Mouse (Mus musculus) hindbrain, embryonic 10.5 days (tissue): ENCODE data around the gene Parn. TPM values are rescaled to one million over a fixed set of nuclear protein-coding genes. Genes with fewer than 3 reads are reported as not detected.
A peak's percentile ranks its signal among the peaks of the same experiment; 100 is the strongest.
"Not testable (repeated sequence)": the region's sequence is repeated elsewhere in the genome, so short reads cannot be mapped to it uniquely, and the experiment has no call there.

Source experiments
- DNase-seq: peaks from one replicate; pipeline ENCODE4 v3.0.0-alpha.2; 2017; ENCODE audit warnings: low spot score
- H3K27ac ChIP-seq: fragments of 300-500 bp; sonication (generic); 2 replicates; pipeline ENCODE4 v1.5.1; 2016; ENCODE audit warnings: mild to moderate bottlenecking, moderate library complexity
- H3K27me3 ChIP-seq: fragments of 300-500 bp; sonication (generic); 2 replicates; pipeline ENCODE4 v1.6.1; 2016; ENCODE audit warnings: mild to moderate bottlenecking; ENCODE audit not compliant: poor library complexity, insufficient read depth, severe bottlenecking
- H3K36me3 ChIP-seq: fragments of 300-500 bp; sonication (generic); 2 replicates; pipeline ENCODE4 v1.6.1; 2016; ENCODE audit warnings: mild to moderate bottlenecking, moderate library complexity
- H3K4me1 ChIP-seq: fragments of 300-500 bp; sonication (generic); replicated peaks from 2 replicates; pipeline ENCODE4 v1.6.1; 2016; ENCODE audit warnings: mild to moderate bottlenecking
- H3K4me3 ChIP-seq: fragments of 300-500 bp; sonication (generic); 2 replicates; pipeline ENCODE4 v1.5.1; 2016; ENCODE audit warnings: mild to moderate bottlenecking, moderate library complexity
- H3K9me3 ChIP-seq: fragments of 300-500 bp; sonication (generic); 2 replicates; pipeline ENCODE4 v1.6.1; 2016; ENCODE audit warnings: mild to moderate bottlenecking, moderate library complexity
- WGBS: fragments of 180-500 bp; shearing (Covaris S2); methylation state at CpG from one replicate; pipeline ENCODE4 v1.1.7; 2016; 5-methylcytosine and 5-hydroxymethylcytosine counted together
- polyA plus RNA-seq: library from polyadenylated mRNA; unstranded; fragments of >200 nt; fragmentation: Nextera tagmentation; extraction: Ambion mirVana; gene quantifications from 2 replicates; pipeline ENCODE4 v1.2.1, GENCODE M21; 2016

The Parn gene
- 41.2 and 48.3 TPM in 2 replicates for polyA plus RNA-seq

DNA sequence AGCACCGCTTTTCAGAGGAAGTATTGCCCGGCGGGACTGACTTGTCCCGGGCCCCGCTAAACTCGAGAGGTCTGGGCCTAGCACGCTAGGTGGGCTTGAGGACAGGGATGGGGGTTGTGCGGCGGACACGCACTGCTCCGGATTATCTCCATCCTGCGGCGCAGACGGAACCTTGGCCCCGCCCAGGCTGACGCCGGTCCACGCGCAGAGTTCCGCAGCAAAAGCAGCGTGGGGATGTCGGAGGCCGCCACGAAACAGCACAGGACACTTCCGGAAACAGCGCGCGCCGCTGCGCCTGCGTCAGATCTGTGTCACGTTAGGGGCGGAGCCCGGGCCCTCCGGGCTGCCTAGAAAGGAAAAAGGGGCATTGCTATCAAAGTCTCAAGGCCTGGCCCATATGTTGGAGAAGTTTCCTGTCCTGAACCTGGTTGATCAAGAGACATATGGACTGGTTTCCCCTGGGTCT lies at the start of gene Parn:
Gene Parn (minus strand): TSS at position 293 of the 466 bp plus-strand sequence.
- no peaks in the 10 kb centered on the region for H3K27me3 ChIP-seq
- H3K9me3 ChIP-seq, result no peaks in the 10 kb centered on the region
- DNase-seq, result peak; percentile 91
- H3K27ac ChIP-seq, result peak within 1 kb of the TSS; percentile 84
- H3K36me3 ChIP-seq, result peaks cover 30% of the 10 kb centered on the region
- WGBS, result 0% methylated on average over 35 of the region's 35 CpGs
- peaks cover 17% of the 10 kb centered on the region for H3K4me1 ChIP-seq
- peak within 1 kb of the TSS; percentile 69 for H3K4me3 ChIP-seq

DNA sequence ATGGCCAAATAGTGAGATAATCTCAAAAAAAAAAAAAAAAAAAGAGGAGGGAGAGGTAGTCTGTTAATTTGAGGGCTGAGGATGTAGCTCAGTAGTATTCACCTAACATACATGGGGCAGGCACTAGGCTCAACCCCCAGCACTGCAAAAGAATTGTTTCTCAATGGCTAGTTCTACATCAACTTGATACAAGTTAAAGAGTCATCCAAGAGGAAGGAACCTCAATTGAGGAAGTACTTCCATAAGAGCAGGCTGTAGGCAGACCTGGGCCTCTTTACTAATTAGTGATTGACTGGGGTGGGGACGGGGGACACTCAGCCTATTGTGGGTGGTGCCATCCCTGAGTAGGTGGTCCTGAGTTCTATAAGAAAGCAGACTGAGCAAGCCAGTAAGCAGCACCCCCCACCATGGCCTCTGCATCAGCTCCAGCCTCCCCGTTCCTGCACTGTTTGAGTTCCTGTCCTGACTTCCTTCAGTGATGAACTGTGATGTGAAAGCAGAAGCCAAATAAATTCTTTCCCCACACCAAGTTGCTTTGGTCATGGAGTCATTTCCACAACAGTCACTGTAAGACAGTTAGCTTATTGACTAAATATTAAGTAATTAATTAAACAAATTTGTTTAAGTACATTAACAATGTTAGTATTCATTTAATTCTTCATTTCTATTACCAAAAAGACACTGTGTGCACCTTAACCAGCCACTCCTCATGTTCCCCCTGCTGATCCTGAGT lies 49.0 kb upstream of the Parn start:
- no peaks in the 10 kb centered on the region for H3K36me3 ChIP-seq
- no peak overlapping the region for H3K27ac ChIP-seq
- no peak overlapping the region for H3K4me3 ChIP-seq
- no peaks in the 10 kb centered on the region for H3K27me3 ChIP-seq
- 80% methylated on average over 2 of the region's 2 CpGs for WGBS
- H3K9me3 ChIP-seq, result no peaks in the 10 kb centered on the region
- DNase-seq, result no peak
- H3K4me1 ChIP-seq, result no peaks in the 10 kb centered on the region

DNA sequence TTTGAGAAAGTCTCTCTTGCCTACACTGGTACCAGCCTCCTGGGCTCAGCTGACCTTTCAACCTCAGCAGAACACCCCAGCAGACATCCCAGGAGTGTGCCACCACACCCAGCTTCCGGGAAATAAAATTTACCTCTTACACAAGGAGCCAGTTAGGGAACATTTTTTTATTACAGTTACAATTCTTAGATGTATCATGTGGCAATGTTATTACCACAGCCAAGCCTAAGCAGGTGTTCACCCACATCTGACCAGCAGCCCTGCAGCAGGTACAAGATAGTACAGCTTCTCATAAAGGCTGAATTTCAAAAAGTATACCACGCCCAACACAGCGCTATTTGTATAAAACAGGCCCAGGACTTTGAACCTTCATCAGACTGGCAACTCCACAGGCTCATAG lies 46.9 kb upstream of the Parn start:
- no peaks in the 10 kb centered on the region for H3K27me3 ChIP-seq
- no peak overlapping the region for H3K4me3 ChIP-seq
- no peaks in the 10 kb centered on the region for H3K9me3 ChIP-seq
- no peaks in the 10 kb centered on the region for H3K36me3 ChIP-seq
- DNase-seq, result no peak
- H3K4me1 ChIP-seq, result no peaks in the 10 kb centered on the region
- 95% methylated on average over 3 of the region's 3 CpGs for WGBS
- H3K27ac ChIP-seq, result no peak overlapping the region

DNA sequence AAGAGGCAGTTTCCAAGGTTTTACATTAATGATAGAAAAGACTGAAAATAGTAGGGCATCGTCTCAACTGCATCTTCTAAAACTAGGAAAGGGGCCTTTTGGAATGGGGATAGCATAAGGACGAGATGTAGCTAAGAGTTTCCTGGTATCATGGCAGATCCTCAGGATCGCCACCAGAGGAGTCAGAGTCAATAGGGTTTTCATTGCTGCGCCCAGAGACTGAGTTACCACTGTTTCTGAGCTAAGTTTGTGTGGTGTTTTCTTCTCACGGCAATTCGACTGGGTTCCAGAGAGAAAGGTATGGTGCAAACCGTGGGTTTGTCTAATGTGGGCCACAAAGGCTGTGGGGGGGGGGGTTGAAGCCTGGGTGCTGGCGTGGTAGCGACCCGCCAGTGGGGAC lies 36.7 kb upstream of the Parn start:
- Histone ChIP-seq H3K36me3 (peaks cover 59% of the 10 kb centered on the region), H3K27ac (no peak overlapping the region), H3K4me3 (no peak overlapping the region), H3K4me1 (no peaks in the 10 kb centered on the region), H3K9me3 (no peaks in the 10 kb centered on the region), H3K27me3 (no peaks in the 10 kb centered on the region)
- 92% methylated on average over 10 of the region's 10 CpGs for WGBS
- DNase-seq, result no peak

DNA sequence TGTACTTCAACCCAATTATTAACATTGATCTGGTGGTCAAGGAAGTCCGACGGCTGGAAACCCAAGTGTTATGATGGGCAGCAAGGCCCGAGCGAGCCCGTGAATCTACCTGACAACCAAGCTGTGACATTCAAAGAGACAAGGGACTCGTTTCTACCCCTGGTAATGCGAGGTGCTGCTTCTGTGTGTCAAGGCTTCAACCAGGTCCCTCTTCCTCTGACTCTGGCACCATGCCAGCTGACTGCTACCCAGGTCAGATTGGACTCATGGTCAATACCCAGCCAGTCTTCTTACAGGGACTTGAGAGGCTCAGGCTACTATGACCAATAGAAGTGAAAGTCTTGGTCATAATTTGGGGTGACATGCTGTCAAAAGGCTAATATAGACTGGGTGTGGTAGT lies 34.2 kb upstream of the Parn start:
- Histone ChIP-seq H3K9me3 (no peaks in the 10 kb centered on the region), H3K27me3 (no peaks in the 10 kb centered on the region), H3K4me1 (no peaks in the 10 kb centered on the region), H3K36me3 (peaks cover 84% of the 10 kb centered on the region), H3K27ac (no peak overlapping the region), H3K4me3 (no peak overlapping the region)
- 94% methylated on average over 7 of the region's 7 CpGs for WGBS
- DNase-seq, result no peak

DNA sequence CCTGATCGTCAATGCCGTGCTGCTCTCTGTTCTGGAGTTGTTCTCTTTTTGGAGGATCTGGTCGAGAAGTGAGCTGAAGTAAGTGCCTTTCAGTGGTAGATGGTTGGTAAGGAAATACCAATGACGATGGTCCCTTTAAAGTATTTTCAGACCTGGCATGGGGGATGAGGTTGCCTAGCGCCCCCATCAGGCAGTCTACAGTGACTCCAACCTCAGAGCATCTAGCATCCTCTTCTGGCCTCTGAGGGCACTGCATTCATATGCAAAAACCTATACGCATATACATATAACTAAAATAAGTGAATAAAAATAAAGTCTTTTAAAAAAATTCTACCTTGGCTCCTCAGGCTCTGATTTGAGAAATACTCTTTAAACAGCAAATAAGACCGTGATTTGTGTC lies 31.0 kb upstream of the Parn start:
- Histone ChIP-seq H3K36me3 (peaks cover 96% of the 10 kb centered on the region), H3K9me3 (no peaks in the 10 kb centered on the region), H3K4me1 (no peaks in the 10 kb centered on the region), H3K27me3 (no peaks in the 10 kb centered on the region), H3K27ac (no peak overlapping the region), H3K4me3 (no peak overlapping the region)
- DNase-seq, result no peak
- WGBS, result 92% methylated on average over 7 of the region's 7 CpGs

DNA sequence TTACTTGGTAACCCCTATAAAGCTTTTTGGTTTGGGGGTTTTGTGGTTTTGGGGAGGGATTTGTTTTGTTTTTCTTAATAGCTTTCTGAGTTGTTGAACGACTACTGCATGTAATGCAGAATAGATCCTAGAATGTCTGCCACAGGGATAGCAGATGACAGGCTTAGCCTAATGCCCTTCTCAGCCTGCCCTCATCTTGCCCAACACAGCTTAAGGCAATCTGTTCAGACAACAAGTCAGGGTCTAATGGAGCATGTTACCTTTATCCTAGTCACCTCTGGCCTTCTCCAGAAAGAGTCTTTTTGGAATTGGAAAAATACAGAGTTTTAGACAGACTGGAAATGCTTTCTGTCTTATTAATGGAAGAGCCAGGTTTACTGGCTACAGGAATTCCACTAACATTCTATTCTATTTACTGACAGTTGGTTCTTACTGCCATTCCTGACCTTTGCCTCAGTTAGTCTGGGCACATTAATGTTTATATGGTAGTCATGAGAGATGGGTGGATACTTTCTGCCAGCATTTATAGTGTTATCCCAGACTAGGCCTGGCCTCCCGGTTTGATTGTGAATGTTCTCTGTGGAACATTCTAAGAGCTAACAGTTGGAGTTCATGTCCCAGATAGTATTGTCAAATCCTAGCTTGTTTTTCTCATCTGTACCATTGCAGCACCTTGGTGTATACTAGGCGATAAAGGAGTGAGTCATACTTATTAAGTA lies 10.8 kb upstream of the Parn start:
- no peak overlapping the region for H3K4me3 ChIP-seq
- no peaks in the 10 kb centered on the region for H3K27me3 ChIP-seq
- H3K4me1 ChIP-seq, result no peaks in the 10 kb centered on the region
- 95% methylated on average over 3 of the region's 3 CpGs for WGBS
- no peak overlapping the region for H3K27ac ChIP-seq
- no peaks in the 10 kb centered on the region for H3K9me3 ChIP-seq
- no peak for DNase-seq
- H3K36me3 ChIP-seq, result peaks cover 39% of the 10 kb centered on the region

DNA sequence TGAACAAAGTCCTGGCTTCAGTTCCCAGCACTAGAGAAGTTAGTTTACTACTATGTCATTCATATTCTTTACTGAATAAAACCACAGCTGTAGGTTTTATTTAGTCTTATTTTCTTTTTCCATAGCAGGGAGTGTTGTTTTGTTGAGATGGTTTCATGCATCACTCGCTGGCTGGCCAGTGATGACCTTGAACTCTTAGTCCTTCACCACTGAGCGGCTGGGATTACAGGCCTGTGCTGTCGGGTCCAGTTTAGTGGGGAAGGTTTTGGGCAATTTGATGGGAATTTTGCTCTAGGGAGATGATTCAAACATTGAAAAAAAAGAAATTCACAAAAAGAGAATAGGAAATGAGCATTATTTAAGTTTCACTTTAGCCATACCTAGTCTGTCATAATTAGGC lies 6.5 kb upstream of the Parn start:
- DNase-seq, result no peak
- WGBS, result 95% methylated on average over 3 of the region's 3 CpGs

DNA sequence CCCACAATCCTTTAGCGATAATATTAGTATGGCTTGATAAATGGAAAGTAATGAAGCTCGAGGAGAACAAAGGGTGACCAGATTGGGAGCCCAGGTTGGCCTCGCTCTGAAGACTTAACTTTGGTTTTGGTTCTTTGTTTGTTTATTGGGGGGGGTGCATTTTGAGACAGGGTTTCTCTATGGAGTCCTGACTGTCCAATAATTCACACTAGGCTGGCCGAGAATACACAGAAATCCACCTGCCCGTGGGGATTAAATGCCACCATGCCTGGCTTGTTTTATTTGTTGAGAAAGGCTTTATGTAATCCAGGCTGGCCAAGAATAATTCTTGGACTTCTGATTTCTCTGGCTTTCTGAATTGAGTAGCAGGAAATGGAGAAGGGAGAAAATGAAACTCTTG lies 5.1 kb upstream of the Parn start:
- no peak for DNase-seq
- H3K27me3 ChIP-seq, result no peaks in the 10 kb centered on the region
- WGBS, result 90% methylated on average over 5 of the region's 5 CpGs
- no peaks in the 10 kb centered on the region for H3K9me3 ChIP-seq
- H3K4me1 ChIP-seq, result peaks cover 10% of the 10 kb centered on the region
- H3K4me3 ChIP-seq, result peak overlapping the region; percentile 99
- peaks cover 21% of the 10 kb centered on the region for H3K36me3 ChIP-seq
- H3K27ac ChIP-seq, result no peak overlapping the region

More for the DNA sequence above, 6.5 kb upstream of the Parn start:
- no peaks in the 10 kb centered on the region for H3K27me3 ChIP-seq
- H3K36me3 ChIP-seq, result peaks cover 34% of the 10 kb centered on the region
- H3K9me3 ChIP-seq, result no peaks in the 10 kb centered on the region
- peaks cover 10% of the 10 kb centered on the region for H3K4me1 ChIP-seq
- no peak overlapping the region for H3K4me3 ChIP-seq
- no peak overlapping the region for H3K27ac ChIP-seq

DNA sequence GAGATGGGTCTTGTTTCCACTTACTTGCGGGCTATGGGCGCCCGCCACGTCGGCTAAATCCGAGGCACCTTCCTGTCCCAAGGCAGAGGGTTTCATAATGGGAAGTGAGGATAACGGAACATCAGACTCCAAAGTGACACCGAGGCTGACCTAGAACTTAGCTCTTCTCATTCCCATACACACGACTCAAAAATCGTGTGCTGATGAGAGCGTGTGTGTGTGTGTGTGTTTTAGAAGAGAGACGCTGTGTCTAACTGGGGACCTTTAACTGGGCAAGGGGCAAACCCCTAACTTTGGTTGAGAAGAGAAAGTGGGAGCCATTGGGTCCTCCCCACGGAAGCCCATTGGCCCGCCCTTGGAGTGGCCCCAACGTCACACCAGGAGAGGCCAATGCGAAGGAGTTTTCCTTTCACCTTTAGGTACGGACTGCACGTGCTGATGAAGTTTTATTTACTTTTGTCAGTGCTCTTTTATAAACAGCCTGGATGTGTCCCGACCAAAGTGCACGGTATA lies 4.5 kb upstream of the Parn start:
- Histone ChIP-seq H3K27me3 (no peaks in the 10 kb centered on the region), H3K9me3 (no peaks in the 10 kb centered on the region), H3K27ac (peak overlapping the region; percentile 93), H3K36me3 (peaks cover 14% of the 10 kb centered on the region), H3K4me1 (peaks cover 15% of the 10 kb centered on the region), H3K4me3 (peak overlapping the region; percentile 99)
- 3% methylated on average over 20 of the region's 20 CpGs for WGBS
- DNase-seq, result peak; percentile 56

DNA sequence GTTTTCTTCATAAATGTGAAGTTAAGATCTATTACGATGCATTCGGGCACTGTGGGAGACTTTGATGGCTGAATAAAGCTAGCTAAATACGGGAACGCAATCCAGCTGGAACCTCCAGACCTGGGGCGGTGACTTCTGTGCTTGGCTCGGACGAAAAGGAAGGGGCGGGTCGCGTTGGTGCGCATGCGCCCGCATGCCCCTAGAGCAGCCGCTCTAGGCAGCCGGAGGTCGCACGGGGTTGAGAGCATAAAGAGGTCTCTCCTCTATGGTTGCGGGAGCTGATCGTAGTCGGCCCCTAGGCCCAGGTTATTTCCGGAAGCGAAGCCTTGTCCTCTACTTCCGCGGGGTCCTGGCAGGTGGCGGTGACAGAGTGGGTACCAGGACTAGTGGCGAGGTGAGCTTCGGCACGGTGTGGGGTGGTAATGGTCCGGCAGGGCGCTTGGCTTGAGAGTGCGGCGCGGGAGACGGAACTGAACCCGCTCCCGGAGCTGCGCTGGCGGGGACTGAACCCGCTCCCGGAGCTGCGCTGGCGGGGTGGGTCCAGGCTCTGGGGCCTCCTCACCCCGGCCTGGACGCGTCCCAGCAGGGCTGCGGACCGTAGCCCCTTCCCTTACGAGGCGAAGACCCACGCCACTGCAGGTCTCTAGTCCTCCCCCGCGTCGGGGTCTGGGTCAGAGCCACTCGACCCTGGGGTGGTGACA lies 3.9 kb upstream of the Parn start, which contains the start of the genes Bfar and 3110001I22Rik:
Gene Bfar (plus strand): TSS at position 174 of the 701 bp plus-strand sequence.
Gene 3110001I22Rik (plus strand): TSS at position 245 of the 701 bp plus-strand sequence.
- Histone ChIP-seq H3K9me3 (no peaks in the 10 kb centered on the region), H3K27me3 (no peaks in the 10 kb centered on the region), H3K4me1 (peaks cover 21% of the 10 kb centered on the region), H3K36me3 (peaks cover 8% of the 10 kb centered on the region), H3K27ac (peak within 1 kb of the TSS; percentile 93), H3K4me3 (peak within 1 kb of the TSS; percentile 99)
- peak; percentile 93 for DNase-seq
- under 1% methylated on average over 54 of the region's 54 CpGs for WGBS

DNA sequence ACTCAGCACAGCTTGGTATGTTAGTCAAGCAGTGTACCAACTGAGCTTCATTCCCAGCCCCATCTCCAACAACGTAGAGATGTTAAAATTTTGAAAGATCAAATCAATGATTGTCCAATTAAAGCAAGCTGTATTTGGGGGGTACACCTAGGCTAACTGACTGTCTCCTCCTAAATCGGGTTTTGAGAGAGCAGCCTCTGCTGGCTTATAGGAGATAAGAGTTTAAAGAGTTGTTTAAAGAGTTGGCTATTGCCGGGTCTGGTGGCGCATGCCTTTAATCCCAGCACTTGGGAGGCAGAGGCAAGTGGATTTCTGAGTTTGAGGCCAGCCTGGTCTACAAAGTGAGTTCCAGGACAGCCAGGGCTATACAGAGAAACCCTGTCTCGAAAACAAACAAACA lies 2.9 kb upstream of the Parn start:
- WGBS, result 77% methylated on average over 5 of the region's 5 CpGs
- H3K27me3 ChIP-seq, H3K36me3 ChIP-seq, DNase-seq, H3K9me3 ChIP-seq: not testable (repeated sequence)
- peak overlapping the region; percentile 99 for H3K4me3 ChIP-seq
- H3K4me1 ChIP-seq, result peaks cover 22% of the 10 kb centered on the region
- H3K27ac ChIP-seq, result peak overlapping the region; percentile 93; the same call in 1 of the 2 replicates
